Mouse (Mus musculus) cerebellum, postnatal 14 days (tissue): ENCODE measurements around the gene Nae1.
"Not testable (repeated sequence)": the region's sequence is repeated elsewhere in the genome, so short reads cannot be mapped to it uniquely, and the experiment has no call there.

Experiments
- DNase-seq, 2 experiments: peaks; one replicate each; pipeline ENCODE4 v3.0.0; 2021; ENCODE audit warnings: mixed read lengths in 2 of 2

Nae1 gene

GRCm38 (mm10) chr8:104533971-104534778 is at the start of gene Nae1, which contains the start of gene Car7:
TSS of gene Nae1 (minus strand) at chr8:104534637.
TSS of gene Car7 (plus strand) at chr8:104534689.
- DNase-seq: peak; percentile 95 to 97

DNA sequence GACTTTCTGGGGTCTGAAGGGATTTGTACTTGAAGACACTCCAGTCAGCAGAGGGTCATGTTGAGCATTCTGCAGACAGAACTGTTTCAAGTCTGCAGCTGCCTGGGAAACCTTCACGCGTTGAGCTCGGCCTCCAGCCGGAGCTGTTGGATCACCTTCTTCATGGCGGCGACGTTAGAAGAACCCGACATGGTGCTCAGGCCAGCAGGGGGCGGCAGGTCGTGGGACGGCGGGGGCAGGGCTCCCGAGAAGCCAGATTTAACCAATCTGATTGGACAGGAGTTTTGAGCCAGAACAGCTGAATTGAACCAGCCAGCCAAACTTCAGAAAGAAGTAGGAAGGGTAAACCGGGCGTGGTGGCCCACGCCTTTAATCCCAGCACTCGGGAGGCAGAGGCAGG is 43.2 kb upstream of the Nae1 start:
- not testable (repeated sequence) for DNase-seq

DNA sequence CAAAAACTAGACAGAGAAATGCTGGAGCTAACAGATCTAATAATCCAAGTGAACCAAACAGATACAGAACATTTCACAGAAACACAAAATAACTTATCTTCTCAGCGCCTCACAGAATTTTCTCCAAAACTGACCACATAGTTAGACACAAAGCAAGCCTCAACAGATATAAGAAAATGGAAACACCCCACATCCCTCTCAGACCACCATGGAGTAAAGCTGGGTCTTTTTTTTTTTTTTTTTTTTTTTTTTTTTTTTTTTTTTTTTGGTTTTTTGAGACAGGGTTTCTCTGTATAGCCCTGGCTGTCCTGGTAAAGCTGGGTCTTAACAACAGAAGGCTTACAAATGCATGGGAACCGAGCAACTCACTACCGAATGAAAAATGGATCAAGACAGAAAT is 42.4 kb upstream of the Nae1 start:
- DNase-seq: no peak

DNA sequence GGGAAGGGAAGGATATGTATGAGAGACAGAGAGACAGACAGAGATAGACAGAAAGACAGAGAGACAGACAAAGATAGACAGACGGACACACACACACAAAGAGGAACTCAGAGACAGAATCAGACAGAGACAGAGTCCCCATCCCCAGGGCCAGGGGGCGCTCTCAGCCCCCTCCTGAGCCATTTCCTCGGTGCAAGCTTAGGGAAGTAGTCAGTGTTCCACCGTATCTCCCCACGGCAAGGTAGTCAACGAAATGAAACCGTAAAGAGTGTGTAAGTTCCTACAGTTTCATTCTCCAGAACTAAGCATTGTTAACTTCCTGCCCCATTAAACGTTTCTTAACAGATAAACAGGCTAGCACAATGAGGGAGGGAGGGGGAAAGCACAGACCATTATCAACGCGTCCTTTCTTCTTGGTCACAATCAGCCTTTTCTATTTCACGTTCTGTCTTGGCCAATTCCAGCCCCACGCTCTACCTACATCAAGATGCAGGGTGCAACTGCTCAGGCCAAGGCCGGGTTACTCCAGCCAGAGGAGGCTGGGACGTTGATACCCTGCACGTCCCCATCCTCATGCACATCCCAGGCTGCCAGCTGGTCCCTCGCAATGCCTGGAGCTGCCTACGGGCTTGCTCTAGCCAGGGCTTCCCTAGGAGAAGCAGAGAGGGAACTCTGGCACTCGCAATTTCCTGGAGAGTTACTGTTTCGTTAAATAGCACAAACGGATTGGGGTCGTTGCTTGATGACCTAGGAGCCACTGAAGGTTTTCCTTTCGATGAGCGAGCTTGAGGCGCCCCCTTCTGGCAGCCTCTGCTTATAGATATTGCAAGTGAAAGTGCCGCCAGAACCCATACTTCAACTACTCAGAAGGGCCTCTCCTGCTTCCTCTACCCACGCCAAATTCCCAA is 36.3 kb upstream of the Nae1 start:
- peak; percentile 94 for DNase-seq

DNA sequence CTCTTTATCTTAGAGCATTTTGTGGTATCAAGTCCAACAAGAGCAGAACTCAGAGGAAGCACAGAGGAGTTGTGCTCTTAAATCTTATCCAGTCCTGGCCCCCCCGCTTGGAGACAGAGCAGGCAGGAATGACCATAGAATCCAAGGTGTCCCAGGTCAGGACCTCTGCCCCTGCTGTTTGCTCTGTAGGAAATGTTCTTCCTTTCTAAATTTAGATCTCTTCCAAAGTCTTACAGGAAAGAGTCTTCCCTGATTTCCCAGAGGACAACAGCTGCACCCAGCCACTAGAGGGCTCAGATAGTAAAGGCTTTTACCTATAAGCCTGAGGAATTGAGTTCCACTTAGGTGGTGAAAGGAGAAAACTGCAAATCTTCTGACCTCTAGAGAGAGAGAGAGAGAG is 35.1 kb upstream of the Nae1 start:
- no peak for DNase-seq

- peak in 1 of 2 experiments; percentile 30 for DNase-seq
These were observed 31.0 kb upstream of the Nae1 start for GRCm38 (mm10) chr8:104565457-104565798.

- peak; percentile 94 to 97 for DNase-seq
These were observed 30.4 kb upstream of the Nae1 start for GRCm38 (mm10) chr8:104564633-104565456.

DNA sequence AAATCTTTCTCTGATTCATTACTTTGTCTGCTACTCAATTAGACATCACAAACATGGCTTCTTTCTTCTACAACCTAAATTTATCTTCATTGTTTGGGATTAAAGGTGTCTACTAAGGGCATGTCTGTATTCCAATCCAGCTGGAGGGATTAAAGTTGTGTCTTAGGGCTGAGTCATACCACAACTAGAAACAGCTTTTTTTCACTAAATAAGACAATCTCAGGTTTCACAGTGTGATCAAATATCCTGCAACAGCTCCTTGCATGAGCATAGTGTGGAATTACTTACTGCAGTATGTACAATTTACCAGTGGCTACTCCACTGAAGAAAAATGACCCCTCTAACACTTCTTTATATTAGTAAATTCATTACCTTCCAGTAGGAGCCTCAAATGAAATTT is 26.3 kb upstream of the Nae1 start:
- DNase-seq: no peak

DNA sequence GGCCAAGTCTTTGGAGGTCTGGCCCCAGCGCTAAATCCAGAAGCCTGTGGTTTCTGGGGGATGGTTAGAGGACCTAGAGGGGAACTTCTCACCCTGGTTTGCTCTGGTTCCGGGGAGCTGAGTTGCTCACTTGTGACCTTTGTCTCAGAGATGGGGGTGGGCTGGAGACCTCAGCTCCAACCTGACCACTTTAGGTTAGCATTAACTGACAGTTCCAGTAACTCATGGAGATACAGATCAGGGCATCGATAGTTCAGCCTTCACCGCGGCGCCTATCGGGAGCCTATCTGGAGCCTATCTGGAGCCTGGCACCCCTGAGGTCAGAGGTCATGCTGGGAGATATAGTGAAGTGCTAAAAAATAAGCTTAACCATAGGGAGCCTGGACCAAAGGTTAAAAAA is 22.8 kb upstream of the Nae1 start:
- DNase-seq: no peak

DNA sequence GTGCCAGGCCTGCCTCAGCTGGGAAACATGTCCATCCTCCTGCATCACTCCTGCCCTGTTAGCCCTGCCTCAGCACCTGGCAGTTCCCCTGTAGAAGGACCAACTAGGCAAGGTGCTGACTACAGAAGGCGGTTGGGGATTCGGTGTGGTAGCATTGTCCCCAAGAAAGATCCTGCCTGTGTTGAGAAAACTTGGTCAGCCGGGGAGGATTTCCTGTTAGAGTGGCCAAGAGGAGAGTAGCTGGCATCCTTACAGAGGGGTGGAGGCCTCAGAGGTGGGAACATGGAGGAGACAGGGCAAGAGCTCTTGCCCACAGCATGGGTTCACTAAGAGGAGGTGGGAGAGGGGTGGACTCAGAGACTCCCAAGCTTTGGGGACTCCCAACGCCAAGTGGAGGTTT is 20.8 kb upstream of the Nae1 start:
- DNase-seq: no peak

- no peak for DNase-seq
These were observed 9.1 kb upstream of the Nae1 start for GRCm38 (mm10) chr8:104543440-104544045.

GRCm38 (mm10) chr8:104542160-104542559 is 7.7 kb upstream of the Nae1 start:
- peak in 1 of 2 experiments; percentile 27 for DNase-seq

- no peak for DNase-seq
These were observed 7.1 kb upstream of the Nae1 start for GRCm38 (mm10) chr8:104541515-104541880.

GRCm38 (mm10) chr8:104540710-104541514 is 6.5 kb upstream of the Nae1 start:
- DNase-seq: peak; percentile 42 to 54

- DNase-seq: no peak
These were observed 5.8 kb upstream of the Nae1 start for GRCm38 (mm10) chr8:104540238-104540637.

GRCm38 (mm10) chr8:104539566-104539965 is 5.1 kb upstream of the Nae1 start:
- peak; percentile 49 to 54 for DNase-seq

DNA sequence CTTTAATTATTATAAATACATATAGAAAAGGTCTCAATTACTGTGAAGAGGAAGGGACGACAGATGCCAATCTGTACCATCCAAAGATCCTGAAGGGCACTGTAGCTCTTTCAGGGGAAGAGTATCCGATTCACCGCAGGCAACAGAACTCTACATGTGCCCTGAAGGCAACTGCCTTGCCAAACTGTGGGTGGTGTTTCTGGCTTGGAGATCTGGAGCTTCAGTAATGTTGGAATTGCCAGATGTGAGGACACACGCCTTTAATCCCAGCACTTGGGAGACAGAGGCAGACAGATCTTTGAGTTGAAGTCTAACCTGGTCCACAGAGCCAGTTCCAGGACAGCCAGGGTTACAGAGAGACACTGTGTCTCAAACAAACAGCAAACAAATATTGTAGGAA is 4.5 kb upstream of the Nae1 start:
- no peak for DNase-seq

- no peak for DNase-seq
These were observed 1.6 kb upstream of the Nae1 start for GRCm38 (mm10) chr8:104536028-104536427.

- DNase-seq: peak; percentile 34 to 41
These were observed 941 bp upstream of the Nae1 start for GRCm38 (mm10) chr8:104535378-104535777.

GRCm38 (mm10) chr8:104534779-104535141 is 323 bp upstream of the Nae1 start:
- peak in 1 of 2 experiments; percentile 53 for DNase-seq

- DNase-seq: no peak
These were observed 886 bp downstream of the Nae1 start for GRCm38 (mm10) chr8:104533551-104533950.

GRCm38 (mm10) chr8:104529671-104530070 is 4.8 kb downstream of the Nae1 start:
- peak; percentile 84 to 89 for DNase-seq
